Mouse (Mus musculus): ENCODE measurements around the gene Serpinb9d. TPM values are rescaled to one million over a fixed set of nuclear protein-coding genes. Genes with fewer than 3 reads are reported as not detected.
"Not testable (repeated sequence)": the region's sequence is repeated elsewhere in the genome, so short reads cannot be mapped to it uniquely, and the experiment has no call there.

The Serpinb9d gene
- polyA plus RNA-seq (2015; fragmentation: Nextera tagmentation; extraction: Ambion mirVana) = not detected in 2 replicates

DNA sequence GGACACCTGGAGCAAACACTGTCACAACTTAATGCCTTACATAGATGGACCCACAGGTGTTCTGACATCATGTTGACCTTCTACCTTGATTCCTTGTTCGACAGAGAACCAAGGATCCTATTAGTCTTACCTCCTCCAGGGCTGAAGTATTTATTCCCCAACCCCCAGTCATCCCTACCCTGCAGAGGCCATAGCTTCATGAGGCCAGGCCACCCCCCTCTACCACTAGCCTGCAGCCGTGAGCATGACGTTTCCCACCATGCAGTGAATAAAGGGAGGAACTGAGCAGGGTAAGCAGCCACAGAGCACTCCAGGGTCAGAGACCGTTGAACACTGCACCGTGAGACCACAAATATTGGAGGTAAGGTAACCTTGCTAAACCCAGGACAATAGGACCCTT is at the start of gene Serpinb9d:
Serpinb9d (plus strand) TSS at position 301 of the 400 bp plus-strand sequence.
- Histone ChIP-seq H3K4me3 (replicated peaks) (no peak within 1 kb of the TSS), H3K9me3 (replicated peaks) (no peaks in the 10 kb centered on the region), H3K4me1 (no peaks in the 10 kb centered on the region), H3K36me3 (no peaks in the 10 kb centered on the region), H3K4me2 (no peak within 1 kb of the TSS), H3K27me3 (replicated peaks) (no peaks in the 10 kb centered on the region), H3K27ac (replicated peaks) (no peak within 1 kb of the TSS), H3K9ac (replicated peaks) (no peak within 1 kb of the TSS)
- 79% methylated on average over 5 of the region's 5 CpGs for WGBS
- no peak for ATAC-seq (ENCODE audit: low FRiP score)

DNA sequence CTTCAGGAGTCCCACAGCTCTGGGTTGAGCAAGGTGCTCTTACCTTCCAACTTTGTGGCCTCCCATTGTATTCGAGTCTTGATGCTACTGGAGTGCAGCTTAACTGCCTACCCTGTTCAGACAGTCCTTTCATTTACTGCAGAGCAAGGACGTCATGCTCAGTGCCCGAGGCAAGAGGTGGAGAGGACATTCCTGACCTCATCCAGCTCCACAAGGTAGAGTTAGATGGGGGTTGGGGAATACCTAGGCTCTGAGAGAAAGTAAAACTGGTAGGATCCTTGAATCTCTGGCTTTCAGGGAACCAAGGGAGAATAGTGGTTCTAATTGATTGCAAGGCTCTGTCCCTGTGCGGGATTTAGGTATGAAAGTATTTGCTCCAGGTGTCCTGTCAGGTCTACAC is 33.1 kb upstream of the Serpinb9d start, which contains the start of gene Serpinb9c:
Serpinb9c (minus strand) TSS at position 101 of the 400 bp plus-strand sequence.
- Histone ChIP-seq H3K4me2 (no peak within 1 kb of the TSS), H3K4me1 (no peaks in the 10 kb centered on the region), H3K27ac (replicated peaks) (no peak within 1 kb of the TSS), H3K9ac (replicated peaks) (no peak within 1 kb of the TSS), H3K27me3 (replicated peaks) (no peaks in the 10 kb centered on the region), H3K36me3 (no peaks in the 10 kb centered on the region), H3K4me3 (replicated peaks) (no peak within 1 kb of the TSS), H3K9me3 (replicated peaks) (no peaks in the 10 kb centered on the region)
- 81% methylated on average over 4 of the region's 4 CpGs for WGBS
- no peak for ATAC-seq (ENCODE audit: low FRiP score)

- not testable (repeated sequence) for H3K9ac ChIP-seq (replicated peaks); H3K4me1 ChIP-seq; H3K27me3 ChIP-seq (replicated peaks); H3K4me2 ChIP-seq; H3K27ac ChIP-seq (replicated peaks); H3K4me3 ChIP-seq (replicated peaks); H3K9me3 ChIP-seq (replicated peaks); ATAC-seq (ENCODE audit: low FRiP score); H3K36me3 ChIP-seq
- WGBS = 94% methylated on average over 1 of the region's 1 CpGs
Observed at GRCm38 (mm10) chr13:33190486-33190885, 2.3 kb upstream of the Serpinb9d start.

- Histone ChIP-seq H3K4me3 (replicated peaks) (no peak overlapping the region), H3K9ac (replicated peaks) (no peak overlapping the region), H3K27me3 (replicated peaks) (no peaks in the 10 kb centered on the region), H3K4me1 (no peaks in the 10 kb centered on the region), H3K27ac (replicated peaks) (no peak overlapping the region), H3K9me3 (replicated peaks) (no peaks in the 10 kb centered on the region), H3K4me2 (no peak overlapping the region), H3K36me3 (no peaks in the 10 kb centered on the region)
- ATAC-seq (ENCODE audit: low FRiP score) = no peak
- 64% methylated on average over 2 of the region's 2 CpGs for whole genome bisulfite sequencing
Observed at GRCm38 (mm10) chr13:33199740-33200139, 7.0 kb downstream of the Serpinb9d start.

GRCm38 (mm10) chr13:33249312-33249711 is 56.6 kb downstream of the Serpinb9d start, which contains the start of gene Serpinb9e:
Gene Serpinb9e, plus strand, starts transcription at chr13:33249612.
- not testable (repeated sequence) for H3K36me3 ChIP-seq; ATAC-seq (ENCODE audit: low FRiP score); H3K4me1 ChIP-seq; H3K9me3 ChIP-seq (replicated peaks); H3K27ac ChIP-seq (replicated peaks); H3K4me3 ChIP-seq (replicated peaks); H3K9ac ChIP-seq (replicated peaks); H3K4me2 ChIP-seq; H3K27me3 ChIP-seq (replicated peaks)
- WGBS = 95% methylated on average over 2 of the region's 2 CpGs

Other genes starting within 250 kb of the Serpinb9d start
- 1.4 and 4.0 TPM in 2 replicates for gene Serpinb6b, start 227.8 kb upstream of the Serpinb9d start, polyA plus RNA-seq (2015; fragmentation: Nextera tagmentation; extraction: Ambion mirVana)
- 2.0 and 4.3 TPM in 2 replicates for gene Serpinb9, start 189.7 kb upstream of the Serpinb9d start, polyA plus RNA-seq (2015; fragmentation: Nextera tagmentation; extraction: Ambion mirVana)
- gene Serpinb9b, start 165.5 kb upstream of the Serpinb9d start, polyA plus RNA-seq (2015; fragmentation: Nextera tagmentation; extraction: Ambion mirVana) = 0.32 and 0.50 TPM in 2 replicates
- gene Serpinb1b, start 114.4 kb upstream of the Serpinb9d start, polyA plus RNA-seq (2015; fragmentation: Nextera tagmentation; extraction: Ambion mirVana) = 37.2 and 42.1 TPM in 2 replicates
- not detected in 2 replicates for gene Serpinb9c, start 33.2 kb upstream of the Serpinb9d start, polyA plus RNA-seq (2015; fragmentation: Nextera tagmentation; extraction: Ambion mirVana)
- gene Serpinb9e, start 56.7 kb downstream of the Serpinb9d start, polyA plus RNA-seq (2015; fragmentation: Nextera tagmentation; extraction: Ambion mirVana) = not detected in 2 replicates
- gene Serpinb9f, start 131.1 kb downstream of the Serpinb9d start, polyA plus RNA-seq (2015; fragmentation: Nextera tagmentation; extraction: Ambion mirVana) = not detected in 2 replicates
- not detected in 2 replicates for gene Gm11397, start 202.8 kb downstream of the Serpinb9d start, polyA plus RNA-seq (2015; fragmentation: Nextera tagmentation; extraction: Ambion mirVana)